Mouse (Mus musculus) Muller cell, postnatal 12 days (primary cell): Measurements from ENCODE around the gene Slc29a2.
A peak's percentile ranks its signal among the peaks of the same experiment; 100 is the strongest.
"Not testable (repeated sequence)": the region's sequence is repeated elsewhere in the genome, so short reads cannot be mapped to it uniquely, and the experiment has no call there.

ENCODE experiments used
- DNase-seq: peaks from one replicate; pipeline ENCODE4 v3.0.0-alpha.2; 2015; ENCODE audit errors: inconsistent ontology term

Gene Slc29a2

DNA sequence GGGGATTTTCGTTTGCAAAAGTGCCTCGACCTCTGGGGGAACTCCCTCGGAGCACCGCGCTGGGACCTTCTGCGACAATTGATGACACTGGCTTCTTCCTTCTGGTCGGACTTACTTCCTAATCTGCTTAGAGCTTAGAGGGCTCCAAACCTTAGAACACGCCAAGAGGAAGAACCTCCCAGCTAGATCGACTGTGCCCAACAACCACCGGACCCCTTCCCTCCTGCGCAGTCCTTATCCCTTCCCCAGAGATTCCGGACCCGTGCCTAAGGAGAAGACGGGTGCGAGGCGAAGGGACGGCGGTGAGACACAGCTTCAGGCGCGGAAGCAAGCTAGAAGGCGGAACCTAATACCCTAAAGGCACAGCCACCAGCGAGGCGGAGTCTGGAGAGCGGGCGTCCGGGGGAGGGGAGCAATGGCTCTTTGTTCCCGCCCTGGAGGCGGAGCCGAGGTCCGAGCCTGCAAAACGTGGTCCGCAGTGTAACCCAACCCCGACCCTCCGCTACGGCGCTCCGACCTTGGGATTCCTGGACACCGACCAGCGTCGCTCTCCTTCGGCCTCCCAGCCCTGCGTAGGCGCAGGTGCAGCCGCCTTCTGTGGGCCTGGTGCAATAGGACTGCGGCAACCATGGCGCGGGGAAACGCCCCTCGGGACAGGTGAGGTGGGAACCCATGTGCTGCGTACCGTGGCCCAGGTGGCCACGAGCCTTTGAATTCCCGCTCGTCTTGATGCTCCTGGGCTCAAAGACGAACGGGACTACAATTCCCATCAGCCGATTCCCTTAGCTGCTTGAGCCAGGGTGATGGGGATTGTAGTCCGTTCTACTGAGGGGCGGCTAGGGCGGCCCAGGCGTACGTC is at the start of gene Slc29a2:
TSS of gene Slc29a2 (plus strand) at position 240 of the 859 bp plus-strand sequence.
- DNase-seq: peak; percentile 95

DNA sequence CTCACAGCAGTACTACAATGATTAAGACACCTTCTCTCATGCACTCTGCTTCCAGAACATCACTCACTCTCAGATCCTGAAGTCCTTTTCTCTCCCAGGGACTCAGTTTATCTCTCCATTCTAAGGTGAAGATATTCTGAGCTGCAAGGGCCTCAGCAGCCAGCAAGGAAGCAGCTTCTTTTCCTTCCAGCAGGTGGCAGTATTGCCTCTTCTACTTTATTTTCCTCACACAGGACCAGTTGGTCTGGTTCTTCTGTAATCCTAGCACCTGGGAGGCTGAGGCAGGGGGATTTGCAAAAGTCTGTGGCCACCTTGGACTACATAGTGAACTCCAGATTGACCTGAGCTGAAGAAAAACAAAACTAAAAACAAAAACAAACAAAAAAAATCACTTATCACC is 41.9 kb upstream of the Slc29a2 start:
- peak; percentile 54 for DNase-seq

DNA sequence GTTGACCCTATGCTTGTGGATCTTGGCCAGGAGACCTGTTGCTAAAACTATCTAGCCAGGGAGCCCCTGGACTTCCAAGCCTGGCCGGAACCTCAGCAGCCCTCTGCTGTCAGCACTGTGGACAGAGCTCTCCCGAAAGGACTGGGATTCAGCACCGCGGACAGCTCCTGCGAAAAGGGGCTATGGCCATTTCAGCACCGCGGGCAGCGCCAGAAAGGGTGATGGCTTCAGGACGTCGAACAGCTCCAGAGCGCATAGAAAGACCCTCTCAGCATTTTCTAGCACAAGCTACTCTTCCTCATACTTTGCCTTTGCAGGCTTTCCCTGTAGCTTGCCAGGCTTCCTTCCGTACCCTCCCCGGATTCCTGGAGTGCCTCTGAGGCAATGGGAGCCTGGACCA is 34.6 kb upstream of the Slc29a2 start:
- DNase-seq: peak; percentile 81

DNA sequence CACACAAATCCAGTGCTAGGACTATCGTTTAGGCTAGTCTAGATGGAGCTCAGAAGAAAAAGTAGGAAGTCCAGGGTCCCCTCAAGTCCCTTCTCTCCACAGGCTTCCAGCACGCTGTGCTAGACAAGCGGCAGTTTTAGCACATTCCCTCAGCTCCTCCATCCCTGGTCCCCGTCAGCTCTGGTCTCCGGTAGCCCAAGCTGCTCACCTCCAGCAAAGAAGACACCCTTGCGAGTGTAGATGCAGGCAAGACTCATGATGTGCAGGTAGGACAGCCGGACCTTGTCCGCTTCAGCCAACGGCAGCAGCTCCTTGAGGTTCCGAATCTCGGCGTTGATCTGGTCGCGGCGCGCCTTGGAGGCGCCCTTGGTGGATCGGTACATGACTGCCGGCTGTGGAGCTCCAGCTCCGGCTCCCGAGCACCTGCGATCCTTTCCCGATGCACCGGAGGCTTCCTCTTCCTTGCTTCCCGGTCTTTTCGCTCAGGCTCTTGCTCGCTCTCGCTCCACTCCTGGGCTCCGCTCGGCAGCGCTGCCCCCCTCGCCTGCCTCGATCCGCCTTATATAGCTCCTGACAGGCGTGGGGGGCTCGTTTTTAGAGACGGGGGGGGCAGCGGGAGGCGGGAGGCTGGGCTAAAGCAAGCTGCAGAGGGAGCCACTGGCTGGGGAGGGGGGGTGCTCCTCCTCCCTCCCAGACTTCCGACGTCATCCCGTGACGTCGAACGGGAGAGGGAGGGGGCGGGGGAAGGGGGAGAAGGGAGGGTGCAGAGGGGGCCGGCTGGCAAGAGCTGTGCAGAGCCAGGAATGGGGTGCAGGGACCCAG is 34.0 kb upstream of the Slc29a2 start:
- DNase-seq: no peak

DNA sequence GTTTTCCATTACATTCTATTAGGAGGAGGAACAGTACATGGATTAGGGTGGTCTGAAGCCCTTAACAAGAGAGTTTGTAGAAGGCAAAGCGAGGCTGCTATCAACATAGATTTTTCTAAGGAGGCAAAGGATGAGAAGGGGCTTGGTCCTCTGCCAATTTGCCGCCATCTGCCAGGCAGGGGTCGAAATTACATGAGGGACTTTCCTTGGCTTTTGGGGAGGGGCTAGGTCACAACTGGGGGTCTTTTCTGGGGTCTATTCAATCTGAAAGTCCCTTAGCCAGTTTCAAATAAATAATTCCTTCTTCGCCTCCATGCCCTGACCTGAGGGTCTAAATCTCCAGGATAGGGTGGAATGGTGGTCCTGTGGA is 33.4 kb upstream of the Slc29a2 start, which contains the start of gene Npas4:
TSS of gene Npas4 (minus strand) at position 61 of the 370 bp plus-strand sequence.
- no peak for DNase-seq

DNA sequence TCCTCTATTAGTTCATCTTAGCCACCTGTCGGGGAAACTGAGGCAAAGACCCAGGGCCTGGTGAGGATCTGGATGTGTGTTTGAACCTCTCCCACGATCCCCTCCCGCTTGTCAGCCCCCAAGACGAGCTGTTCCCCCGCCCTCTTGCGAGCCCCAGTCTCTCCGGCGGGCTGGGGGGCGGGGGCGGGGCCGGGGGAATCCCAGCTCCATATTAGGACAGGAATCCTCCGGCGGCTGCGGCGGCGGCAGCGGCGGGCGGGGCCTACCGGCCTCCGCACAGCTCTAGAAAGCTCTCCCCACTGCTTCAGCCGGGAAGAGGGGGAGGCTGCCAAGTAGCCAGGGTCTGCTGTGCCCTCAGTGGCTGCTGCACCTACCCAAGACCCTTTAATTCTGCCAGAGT is 32.9 kb upstream of the Slc29a2 start:
- DNase-seq: no peak

DNA sequence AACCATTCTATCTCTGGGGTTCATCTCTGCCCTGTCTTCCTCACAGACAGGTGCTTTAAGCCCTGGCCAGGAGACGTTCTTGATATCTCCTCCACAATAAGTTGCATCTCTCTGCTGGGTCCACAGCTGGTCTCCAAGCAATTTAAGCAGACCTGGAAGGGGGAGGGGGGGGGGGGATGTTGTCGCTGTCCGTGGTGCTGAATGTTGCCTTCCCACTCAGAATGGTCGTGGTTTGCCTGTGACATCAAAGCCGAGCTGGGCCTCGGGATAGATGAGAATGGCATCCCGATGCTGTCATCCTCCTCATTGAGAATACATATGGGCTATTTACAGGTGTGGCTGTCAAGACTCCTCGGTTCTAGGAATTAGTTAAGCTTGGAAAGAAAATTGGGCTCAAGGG is 31.3 kb upstream of the Slc29a2 start:
- DNase-seq: no peak

DNA sequence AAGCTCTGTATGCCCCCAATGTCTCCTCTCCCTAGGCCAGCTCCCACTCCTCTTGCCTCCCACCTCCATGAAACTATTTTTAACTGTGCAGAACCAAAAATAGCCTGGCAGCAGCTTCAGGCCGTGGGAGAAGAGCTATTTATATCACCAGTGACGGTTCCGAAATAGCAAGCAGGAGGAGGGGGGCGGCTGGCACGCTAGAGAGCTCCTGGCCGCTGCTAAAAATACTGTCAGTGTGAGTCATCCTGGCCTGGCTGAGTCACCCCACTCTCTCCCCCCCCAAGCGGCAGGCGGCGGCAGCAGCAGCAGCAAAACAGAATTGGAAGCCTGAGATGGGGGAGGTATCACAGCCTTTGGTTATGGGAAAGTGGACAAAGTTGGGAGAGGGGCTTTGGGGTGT is 30.8 kb upstream of the Slc29a2 start:
- peak; percentile 97 for DNase-seq

DNA sequence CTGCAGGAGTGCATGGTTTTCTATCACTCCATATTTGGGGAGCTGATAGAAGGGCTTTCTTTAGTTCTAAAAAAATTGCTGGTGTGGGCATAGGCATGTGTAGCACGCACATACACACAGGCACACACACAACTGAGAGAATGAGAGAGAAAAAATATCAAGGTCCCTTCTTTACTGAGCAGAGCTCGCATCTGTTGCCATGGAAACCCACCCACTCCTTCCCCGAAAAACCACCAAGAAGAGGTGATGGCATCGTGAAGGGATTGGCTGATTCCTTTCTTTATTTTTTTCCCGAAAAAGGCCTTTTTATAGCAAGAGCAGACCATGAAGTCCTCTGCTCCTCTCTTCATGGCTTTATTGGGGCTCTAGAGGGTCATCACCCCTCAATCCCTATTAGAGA is 29.6 kb upstream of the Slc29a2 start:
- no peak for DNase-seq

DNA sequence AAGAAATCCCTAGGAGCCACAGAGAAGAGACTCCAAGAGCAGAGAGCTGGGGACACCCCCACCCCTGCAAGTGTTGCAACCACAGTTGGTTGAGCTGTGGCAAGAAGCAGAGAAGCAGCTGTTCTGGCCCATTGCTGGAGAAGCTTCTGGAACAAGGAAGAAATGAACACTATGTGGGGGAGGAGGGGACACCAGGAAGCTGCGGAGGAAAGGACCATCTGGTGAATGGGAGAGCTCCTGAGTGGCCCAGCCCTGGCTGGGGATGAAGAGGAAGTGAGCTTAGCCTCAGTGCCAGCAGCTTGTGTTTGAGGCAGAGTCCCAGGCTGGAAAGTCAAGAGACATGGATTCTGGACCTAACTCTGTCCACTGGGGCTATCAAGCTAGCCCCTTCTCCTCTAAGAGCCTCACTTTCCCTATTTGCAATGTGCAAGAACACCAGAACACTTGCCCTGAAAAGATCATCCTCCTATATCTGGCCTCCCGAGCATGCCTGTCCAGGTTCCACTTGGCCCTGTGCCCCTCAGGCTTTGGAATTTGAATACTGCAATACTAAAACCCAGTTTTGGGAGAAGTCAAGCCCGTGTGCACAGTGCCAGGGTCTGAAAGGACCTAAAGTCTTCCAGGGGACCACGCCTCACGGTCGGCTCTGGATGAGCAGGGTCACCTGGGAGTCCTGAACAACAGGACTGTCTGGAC is 24.1 kb upstream of the Slc29a2 start:
- DNase-seq: no peak

DNA sequence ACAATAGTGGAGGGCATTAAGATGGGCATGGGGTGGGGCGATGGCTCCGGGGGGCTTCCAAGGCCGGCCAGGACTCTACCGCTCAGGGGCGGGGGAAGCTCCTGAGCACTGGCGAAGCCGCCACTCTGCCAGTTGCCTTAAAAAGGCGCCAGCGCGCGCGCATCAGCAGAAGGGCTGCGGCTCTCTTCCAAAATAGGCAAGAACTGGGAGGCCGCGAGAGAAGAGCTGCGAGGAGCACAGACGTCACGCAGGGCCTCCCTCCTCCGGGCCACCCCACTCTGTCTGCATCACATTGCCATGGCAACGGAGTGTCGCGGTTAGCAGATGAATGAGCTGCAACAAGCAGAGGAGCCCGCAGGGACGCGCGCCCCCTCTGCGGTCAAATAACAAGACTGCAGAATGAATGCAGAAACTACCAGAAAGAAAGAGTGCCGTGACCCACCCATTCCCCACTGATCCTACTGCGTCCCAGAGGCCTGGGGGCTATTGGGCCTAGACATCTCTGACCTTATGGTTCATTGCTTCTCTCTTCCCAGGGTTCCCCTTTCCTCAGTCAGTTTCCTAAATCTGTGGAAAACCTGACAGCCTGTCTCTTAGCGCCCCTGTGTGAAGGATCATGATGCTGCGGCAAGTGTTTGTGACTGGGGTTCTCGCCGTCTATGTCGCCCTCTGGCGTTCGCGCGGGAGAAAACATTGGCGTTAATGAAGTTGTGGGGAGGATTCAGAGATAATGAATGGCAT is 21.8 kb upstream of the Slc29a2 start:
- DNase-seq: peak; percentile 97

DNA sequence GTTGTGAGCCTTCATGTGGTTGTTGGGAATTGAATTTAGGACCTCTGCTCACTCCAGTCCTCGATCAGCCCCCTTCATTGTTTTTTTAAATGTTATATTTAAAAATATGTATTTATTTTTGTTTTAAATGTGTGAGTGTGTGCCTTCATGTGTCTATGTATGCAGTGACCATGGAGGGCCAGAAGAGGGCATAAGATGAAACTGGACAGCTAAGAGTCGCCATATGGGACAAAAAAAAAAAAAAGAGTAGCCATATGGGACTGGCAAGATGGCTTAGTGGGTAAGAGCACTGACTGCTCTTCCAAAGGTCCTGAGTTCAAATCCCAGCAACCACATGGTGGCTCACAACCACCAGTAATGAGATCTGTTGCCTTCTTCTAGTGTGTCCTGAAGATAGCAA is 20.0 kb upstream of the Slc29a2 start:
- not testable (repeated sequence) for DNase-seq

DNA sequence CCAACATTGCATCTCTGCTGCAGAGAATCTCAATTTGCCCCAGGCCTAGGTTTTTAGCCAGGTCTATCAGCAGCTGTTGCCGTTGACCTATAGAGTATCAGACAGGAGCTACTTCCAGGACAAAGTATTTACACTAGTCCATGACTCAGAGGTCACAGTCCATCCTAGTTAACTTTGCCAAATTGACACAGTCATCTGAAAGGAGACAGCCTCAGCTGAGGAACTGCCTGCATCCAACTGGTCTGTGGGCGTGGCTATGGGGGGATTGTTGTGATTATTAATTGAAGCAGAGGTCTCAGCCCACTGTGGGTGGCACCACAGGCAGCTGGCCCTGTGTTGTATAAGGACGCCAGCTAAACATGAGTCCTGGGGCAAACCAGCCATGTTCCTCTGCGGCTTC is 18.7 kb upstream of the Slc29a2 start:
- DNase-seq: peak; percentile 46

DNA sequence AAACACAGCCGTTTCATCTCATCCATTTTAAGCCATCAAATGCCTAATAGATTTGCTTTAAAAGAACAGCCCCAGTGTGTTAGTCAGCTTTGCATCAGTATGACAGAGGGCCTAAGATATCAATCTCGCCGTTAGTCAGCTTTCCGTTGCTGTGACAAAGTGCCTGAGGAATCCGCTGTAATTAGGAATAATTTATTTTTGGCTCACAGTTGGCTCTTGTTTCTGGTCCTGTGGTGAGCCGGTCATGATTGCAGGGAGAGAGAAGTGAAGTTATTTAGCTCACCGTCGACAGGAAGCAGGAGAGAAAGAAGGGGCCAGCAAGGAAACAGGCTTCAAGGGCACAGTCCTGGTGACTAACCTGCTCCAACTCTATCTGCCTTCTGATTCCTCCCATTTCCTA is 10.5 kb upstream of the Slc29a2 start:
- peak; percentile 76 for DNase-seq

DNA sequence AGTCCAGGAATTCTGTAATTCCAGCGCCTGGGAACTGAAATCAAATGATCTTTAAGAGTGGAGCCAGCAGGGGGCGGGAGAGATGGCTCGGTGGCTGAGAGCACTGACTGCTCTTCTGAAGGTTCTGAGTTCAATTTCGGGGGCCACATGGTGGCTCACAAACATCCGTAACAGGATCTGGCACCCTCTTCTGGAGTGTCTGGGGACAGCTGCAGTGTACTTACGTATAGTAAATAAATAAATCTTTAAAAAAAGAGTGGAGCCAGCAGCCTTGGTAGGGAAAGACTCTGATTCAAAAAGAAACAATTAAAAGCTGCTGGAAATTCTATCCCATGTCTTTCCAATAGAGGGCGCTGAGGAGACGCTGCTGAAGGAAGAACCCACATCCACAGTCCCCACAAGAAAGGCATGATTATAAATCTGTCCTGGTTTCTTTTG is 8.7 kb upstream of the Slc29a2 start:
- peak; percentile 30 for DNase-seq

DNA sequence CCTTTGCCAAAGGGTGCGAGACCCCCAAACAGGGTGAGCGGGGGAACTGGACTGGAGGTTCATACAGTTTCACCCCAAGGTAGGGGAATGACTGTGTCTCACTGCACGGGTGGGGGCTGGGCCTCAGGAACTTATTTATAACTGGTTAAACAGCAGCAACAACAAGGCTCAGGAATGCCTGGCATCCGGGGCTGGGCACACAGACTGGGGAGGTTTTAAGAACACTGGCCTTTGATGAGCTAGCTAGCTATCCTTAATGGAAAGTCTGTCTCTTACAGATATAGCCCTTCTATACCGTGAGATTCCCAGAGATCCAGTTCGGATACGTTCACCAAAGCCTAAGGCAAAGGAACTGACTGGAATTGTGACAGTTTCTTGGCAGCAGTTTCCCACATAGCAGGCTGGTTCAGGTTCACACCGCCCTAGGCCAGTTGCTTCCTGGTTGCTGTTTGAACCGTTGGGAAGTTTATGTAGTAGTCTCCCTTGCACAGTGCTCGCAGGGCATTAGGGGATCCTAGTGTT is 7.4 kb upstream of the Slc29a2 start:
- peak; percentile 93 for DNase-seq

DNA sequence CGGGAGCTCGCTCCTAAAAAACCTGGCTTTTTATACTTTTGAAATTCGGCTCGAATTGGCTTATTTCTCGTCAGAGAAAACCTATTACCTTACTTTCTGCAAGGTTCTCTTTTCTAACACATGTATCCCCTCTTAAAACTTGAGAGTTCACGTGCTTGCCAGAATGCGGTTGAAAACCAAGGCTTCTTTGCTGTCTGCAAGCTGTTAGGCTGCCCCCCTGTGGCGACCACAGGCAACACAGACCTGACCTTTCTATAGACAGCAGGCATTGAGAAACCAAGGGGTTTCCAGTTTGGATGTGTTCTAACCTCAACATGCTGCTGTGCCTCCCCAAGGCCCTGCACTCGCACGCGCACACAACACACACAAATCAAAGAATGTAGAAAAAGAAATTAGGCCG is 6.9 kb upstream of the Slc29a2 start:
- peak; percentile 54 for DNase-seq

DNA sequence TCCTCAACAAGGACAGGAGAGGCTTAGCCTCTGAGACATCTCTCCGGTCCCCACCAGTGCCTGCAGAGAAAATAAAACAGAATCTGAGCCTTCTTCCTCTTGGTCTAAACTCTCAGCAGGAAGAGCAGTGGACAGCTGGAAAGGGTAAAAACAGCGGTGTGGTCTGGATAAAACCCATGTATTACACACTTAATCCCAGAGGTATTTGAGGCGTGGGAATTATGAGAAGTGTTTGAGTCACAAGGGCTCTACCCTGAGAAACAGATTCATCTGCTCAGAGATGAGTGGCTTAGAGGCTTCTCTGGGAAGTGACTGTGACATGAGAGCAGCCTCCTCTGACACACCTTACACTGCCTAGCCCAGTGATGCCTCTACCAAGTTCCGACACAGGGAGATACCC is 6.0 kb upstream of the Slc29a2 start:
- DNase-seq: no peak

DNA sequence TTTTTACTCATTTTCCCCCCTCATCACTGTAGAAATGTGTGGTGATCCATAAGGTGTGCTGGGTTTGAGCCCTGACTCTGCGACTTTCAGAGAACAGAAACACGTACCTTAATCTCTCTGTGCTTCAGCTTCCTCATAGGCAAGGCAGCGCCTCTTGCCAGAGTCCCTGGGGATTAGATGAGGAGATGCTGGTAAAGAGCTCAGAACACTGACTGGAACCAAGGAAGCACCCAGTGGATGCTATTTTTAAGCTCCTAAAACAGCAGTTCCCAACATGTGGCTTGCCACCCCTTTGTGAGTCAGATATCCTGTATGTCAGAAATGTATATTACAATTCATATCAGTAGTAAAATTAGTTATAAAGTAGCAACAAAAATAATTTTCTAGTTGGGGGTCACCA is 5.5 kb upstream of the Slc29a2 start:
- DNase-seq: no peak

DNA sequence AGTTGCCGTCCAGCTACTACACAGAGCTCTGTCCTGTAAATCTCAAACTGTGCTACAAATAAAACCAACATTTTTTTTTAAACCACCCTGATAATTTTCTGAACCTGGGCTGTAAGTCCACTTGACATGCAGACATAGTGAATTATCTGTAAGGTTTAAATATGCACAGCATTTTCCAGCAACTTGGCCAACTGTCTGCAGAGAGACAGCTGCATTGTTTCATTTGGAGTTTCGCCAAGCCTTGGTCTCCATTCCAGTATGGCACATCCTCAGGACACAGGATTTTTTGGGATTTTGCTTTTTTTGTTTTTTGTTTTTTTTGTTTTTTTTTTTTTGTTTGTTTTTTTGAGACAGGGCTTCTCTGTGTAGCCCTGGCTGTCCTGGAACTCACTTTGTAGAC is 2.2 kb upstream of the Slc29a2 start:
- DNase-seq: no peak

DNA sequence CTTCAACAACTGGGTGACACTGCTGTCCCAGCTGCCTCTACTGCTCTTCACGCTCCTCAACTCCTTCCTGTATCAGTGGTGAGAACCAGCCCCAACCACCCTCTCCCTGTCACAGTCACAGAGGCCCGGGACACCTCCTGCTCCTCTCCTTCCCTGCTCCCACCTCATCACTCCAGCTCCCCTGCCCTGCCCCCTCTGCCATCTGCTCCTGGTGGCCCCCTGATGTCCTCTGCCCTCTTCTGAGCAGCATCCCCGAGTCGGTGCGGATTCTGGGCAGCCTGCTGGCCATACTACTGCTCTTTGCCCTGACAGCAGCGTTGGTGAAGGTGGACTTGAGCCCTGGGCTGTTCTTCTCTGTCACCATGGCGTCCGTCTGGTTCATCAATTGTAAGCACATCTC is 2.5 kb downstream of the Slc29a2 start:
- DNase-seq: no peak
